Mouse (Mus musculus): ENCODE results near the gene Pmfbp1. TPM values are rescaled to one million over a fixed set of nuclear protein-coding genes. Genes with fewer than 3 reads are reported as not detected.

Pmfbp1 gene
- total RNA-seq (2023; ENCODE audit: inconsistent age): not detected in 4 replicates

DNA sequence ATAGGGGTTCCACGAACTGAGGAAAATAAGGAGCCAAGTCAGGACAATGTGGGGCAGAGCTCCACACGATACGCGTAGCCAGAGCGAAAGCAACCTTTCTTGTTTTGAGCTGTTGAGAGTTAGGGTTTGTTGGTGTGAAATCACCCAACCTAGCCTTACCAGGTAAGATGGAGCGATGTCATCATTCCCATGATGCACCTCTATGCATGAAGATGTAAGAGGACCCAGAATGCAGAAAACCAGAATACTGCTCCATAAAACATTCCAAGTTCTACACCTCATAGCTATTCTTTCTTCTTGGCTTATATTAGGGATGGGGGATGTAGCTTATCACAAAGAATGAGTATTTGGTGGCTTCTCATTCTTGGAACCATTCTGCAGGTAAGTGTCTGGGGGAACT lies at the start of gene Pmfbp1:
TSS of gene Pmfbp1 (plus strand) at position 301 of the 400 bp plus-strand sequence.

GRCm38 (mm10) chr8:109565498-109566333 lies 71.9 kb downstream of the Pmfbp1 start, which contains the start of the genes Dhx38 and Txnl4b:
Dhx38 (minus strand) TSS chr8:109565861.
Txnl4b (plus strand) TSS chr8:109565892.

GRCm38 (mm10) chr8:109578900-109579301 lies 85.1 kb downstream of the Pmfbp1 start, which contains the start of gene Hp:
Hp (minus strand) TSS chr8:109579172.

Other genes starting within 250 kb of the Pmfbp1 start
- 73.5 to 80.0 TPM (median 78.9 TPM) in 4 replicates for gene Dhx38, start 71.8 kb downstream of the Pmfbp1 start, total RNA-seq (2023; ENCODE audit: inconsistent age)
- gene Txnl4b, start 71.9 kb downstream of the Pmfbp1 start, total RNA-seq (2023; ENCODE audit: inconsistent age): 3.1 to 5.6 TPM (median 5.5 TPM) in 4 replicates
- gene Hp, start 85.1 kb downstream of the Pmfbp1 start, total RNA-seq (2023; ENCODE audit: inconsistent age): 0.90 TPM in 1 of 4 replicates, not detected in the others
- 19.4 to 26.3 TPM (median 20.9 TPM) in 4 replicates for gene Dhodh, start 114.6 kb downstream of the Pmfbp1 start, total RNA-seq (2023; ENCODE audit: inconsistent age)
- 0.97 to 1.7 TPM (median 1.3 TPM) in 4 replicates for gene Pkd1l3, start 120.5 kb downstream of the Pmfbp1 start, total RNA-seq (2023; ENCODE audit: inconsistent age)
- gene Ist1, start 199.2 kb downstream of the Pmfbp1 start, total RNA-seq (2023; ENCODE audit: inconsistent age): 112 to 116 TPM (median 114 TPM) in 4 replicates
- 22.5 to 28.0 TPM (median 25.2 TPM) in 4 replicates for gene Zfp821, start 211.5 kb downstream of the Pmfbp1 start, total RNA-seq (2023; ENCODE audit: inconsistent age)
- gene Atxn1l, start 243.7 kb downstream of the Pmfbp1 start, total RNA-seq (2023; ENCODE audit: inconsistent age): 35.9 to 46.6 TPM (median 41.8 TPM) in 4 replicates

Measured in B cell, adult (primary cell).